Comparison of ENCODE assay signal across 24 mouse cellular contexts in the genomic region with DNA sequence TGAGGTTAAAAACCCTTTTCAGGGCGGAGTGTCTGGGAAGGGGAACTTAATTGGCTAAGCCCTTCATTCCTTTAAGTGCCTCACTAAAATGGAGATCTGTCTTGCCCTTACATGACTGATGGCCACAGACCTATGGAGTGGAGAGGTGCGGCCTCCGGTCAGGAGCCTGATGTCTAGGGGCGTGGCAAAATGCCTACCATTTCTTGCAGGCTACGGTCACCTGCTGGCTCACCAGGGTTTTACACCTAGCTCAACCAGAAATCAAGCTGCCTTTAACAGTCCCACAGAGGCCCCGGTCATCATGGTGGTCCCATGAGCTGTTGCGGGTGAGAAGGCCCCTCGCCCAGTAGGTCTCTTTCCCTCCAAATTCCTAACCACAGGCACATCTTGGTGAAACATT.
DNase-seq lines count a peak whose midpoint lies in the region; ATAC-seq and TF ChIP-seq lines count a peak whose summit lies in the region.
"Had no signal": no experiment of that assay in that cellular context is flagged by ENCODE, and none has a peak within 500 bp of the region (broad histone marks: within the 10 kb centered on the region; RNA-seq: fewer than 3 reads in every experiment).

No protein-coding gene starts in this region.

- no peak for DNase-seq in hindbrain, postnatal 0 days (ENCODE audit: low spot score)
- no peak for DNase-seq in hindbrain, embryonic 10.5 days (ENCODE audit: low spot score)
- no peak for DNase-seq in liver, embryonic 14.5 days (ENCODE audit: low read depth in 3 of 3, low spot score in 3 of 3)
- DNase-seq in liver (no peak), ES-CJ7 (ENCODE audit: low read depth, low spot score) (peak; percentile 46)
- DNase-seq in right cerebral cortex, postnatal 14 days = no peak
- DNase-seq in frontal cortex, postnatal 10 days (ENCODE audit: low spot score in 2 of 2) = no peak
- DNase-seq: adrenal gland, postnatal 25 days; cerebellum, adult 9-11 months; gastrocnemius, postnatal 10 days; kidney, adult 8-10 months; left cerebral cortex, postnatal 4 days; lung, adult 18-20 months; right cerebral cortex, postnatal 4 days had no signal

- H3K9ac ChIP-seq in hindbrain, postnatal 0 days (replicated peaks; ENCODE audit: low read length) = no peak overlapping the region
- no peak overlapping the region for H3K9ac ChIP-seq in liver, embryonic 14.5 days (replicated peaks)
- no peak overlapping the region for H3K9ac ChIP-seq in stomach, embryonic 14.5 days (replicated peaks; ENCODE audit: low read depth, low read length)
- H3K9ac ChIP-seq: forebrain, embryonic 15.5 days; limb, embryonic 15.5 days; neural tube, embryonic 13.5 days had no signal

- no peaks in the 10 kb centered on the region for H3K27me3 ChIP-seq in hindbrain, postnatal 0 days (ENCODE audit: insufficient read depth, low read length)
- no peaks in the 10 kb centered on the region; the same call in 1 of the 2 replicates for H3K27me3 ChIP-seq in hindbrain, embryonic 10.5 days (ENCODE audit: insufficient read depth, poor library complexity, severe bottlenecking)
- H3K27me3 ChIP-seq in liver, embryonic 14.5 days (ENCODE audit: control insufficient read depth, insufficient read depth, low read length) = no peaks in the 10 kb centered on the region
- no peaks in the 10 kb centered on the region for H3K27me3 ChIP-seq in stomach, embryonic 14.5 days (ENCODE audit: control insufficient read depth, insufficient read depth, low read length)
- H3K27me3 ChIP-seq: forebrain, embryonic 15.5 days; limb, embryonic 15.5 days; neural tube, embryonic 13.5 days had no signal

- TF ChIP-seq EP300 in liver, embryonic 14.5 days (IDR thresholded peaks at IDR 0.05; ENCODE audit: low read depth) = no peak

- H3K27ac ChIP-seq in hindbrain, postnatal 0 days = no peak overlapping the region
- H3K27ac ChIP-seq in hindbrain, embryonic 10.5 days = no peak overlapping the region
- H3K27ac ChIP-seq in liver, embryonic 14.5 days = no peak overlapping the region
- no peak overlapping the region for H3K27ac ChIP-seq in stomach, embryonic 14.5 days (ENCODE audit: low read length)
- H3K27ac ChIP-seq: embryonic facial prominence, embryonic 10.5 days; forebrain, embryonic 15.5 days; left cerebral cortex, adult 2 months; limb, embryonic 15.5 days; macrophage; neural tube, embryonic 13.5 days had no signal

- H3K4me2 ChIP-seq in hindbrain, postnatal 0 days (ENCODE audit: low read depth, low read length) = no peak overlapping the region
- no peak overlapping the region for H3K4me2 ChIP-seq in liver, embryonic 14.5 days (ENCODE audit: low read depth)
- H3K4me2 ChIP-seq in stomach, embryonic 14.5 days (replicated peaks; ENCODE audit: low read depth, low read length) = no peak overlapping the region
- H3K4me2 ChIP-seq: forebrain, embryonic 15.5 days; heart, embryonic 11.5 days; limb, embryonic 15.5 days; neural tube, embryonic 13.5 days had no signal

- H3K36me3 ChIP-seq in hindbrain, postnatal 0 days (ENCODE audit: insufficient read depth, low read length) = no peaks in the 10 kb centered on the region
- H3K36me3 ChIP-seq in hindbrain, embryonic 10.5 days = no peaks in the 10 kb centered on the region
- no peaks in the 10 kb centered on the region for H3K36me3 ChIP-seq in liver, embryonic 14.5 days (replicated peaks; ENCODE audit: control insufficient read depth, insufficient read depth, low read depth)
- H3K36me3 ChIP-seq in stomach, embryonic 14.5 days (ENCODE audit: control insufficient read depth, insufficient read depth, low read length) = no peaks in the 10 kb centered on the region
- H3K36me3 ChIP-seq: embryonic facial prominence, embryonic 10.5 days; forebrain, embryonic 15.5 days; limb, embryonic 15.5 days; neural tube, embryonic 13.5 days had no signal

- TF ChIP-seq CTCF in hindbrain, postnatal 0 days (IDR thresholded peaks at IDR 0.05; ENCODE audit: low read depth) = peak; percentile 32
- peak; percentile 29 for TF ChIP-seq CTCF in liver, embryonic 14.5 days (IDR thresholded peaks at IDR 0.05; ENCODE audit: low read depth)

- H3K9me3 ChIP-seq in hindbrain, postnatal 0 days (ENCODE audit: low read length) = no peaks in the 10 kb centered on the region
- no peaks in the 10 kb centered on the region for H3K9me3 ChIP-seq in hindbrain, embryonic 10.5 days
- H3K9me3 ChIP-seq in liver, embryonic 14.5 days (ENCODE audit: control insufficient read depth, low read length) = no peaks in the 10 kb centered on the region
- H3K9me3 ChIP-seq in stomach, embryonic 14.5 days (ENCODE audit: control insufficient read depth, low read depth, low read length) = no peaks in the 10 kb centered on the region
- H3K9me3 ChIP-seq: embryonic facial prominence, embryonic 10.5 days; forebrain, embryonic 15.5 days; limb, embryonic 15.5 days; neural tube, embryonic 13.5 days had no signal

- H3K4me1 ChIP-seq in hindbrain, postnatal 0 days (ENCODE audit: insufficient read depth, low read length) = no peaks in the 10 kb centered on the region
- peaks cover 27% of the 10 kb centered on the region for H3K4me1 ChIP-seq in hindbrain, embryonic 10.5 days (replicated peaks)
- H3K4me1 ChIP-seq in liver, embryonic 14.5 days (replicated peaks; ENCODE audit: control insufficient read depth in 2 of 2, insufficient read depth in 2 of 2, low read length in 1 of 2) = no peaks in the 10 kb centered on the region
- no peaks in the 10 kb centered on the region for H3K4me1 ChIP-seq in stomach, embryonic 14.5 days (ENCODE audit: control insufficient read depth, insufficient read depth, low read length)

- ATAC-seq in hindbrain, postnatal 0 days = no peak
- ATAC-seq in liver, embryonic 14.5 days (ENCODE audit: insufficient read depth) = no peak
- ATAC-seq in stomach, embryonic 14.5 days (ENCODE audit: insufficient number of reproducible peaks, insufficient read depth, low FRiP score, low read depth) = peak; percentile 63; the same call in 1 of the 2 replicates
- ATAC-seq: forebrain, embryonic 15.5 days; midbrain, embryonic 16.5 days had no signal

- no peak overlapping the region for H3K4me3 ChIP-seq in hindbrain, postnatal 0 days (ENCODE audit: low read length)
- H3K4me3 ChIP-seq in hindbrain, embryonic 10.5 days = no peak overlapping the region
- H3K4me3 ChIP-seq in liver, embryonic 14.5 days (ENCODE audit: insufficient read depth in 1 of 2, low read depth in 2 of 2, low read length in 2 of 2) = no peak overlapping the region
- no peak overlapping the region for H3K4me3 ChIP-seq in stomach, embryonic 14.5 days (ENCODE audit: low read depth, low read length)
- H3K4me3 ChIP-seq: embryonic facial prominence, embryonic 10.5 days; forebrain, embryonic 15.5 days; left cerebral cortex, adult 2 months; limb, embryonic 15.5 days; myocyte; neural tube, embryonic 13.5 days had no signal

- 78% methylated on average over 8 of the region's 8 CpGs for WGBS in hindbrain, postnatal 0 days
- WGBS in hindbrain, embryonic 10.5 days = 82% methylated on average over 8 of the region's 8 CpGs
- WGBS in liver, embryonic 14.5 days (ENCODE audit: insufficient replicate concordance) = 70% methylated on average over 8 of the region's 8 CpGs
- 78% methylated on average over 8 of the region's 8 CpGs for WGBS in stomach, embryonic 14.5 days
